Mouse (Mus musculus): ENCODE data around the gene 4930519G04Rik. TPM values are rescaled to one million over a fixed set of nuclear protein-coding genes. Genes with fewer than 3 reads are reported as not detected.
A peak's percentile ranks its signal among the peaks of the same experiment; 100 is the strongest.
"Not testable (repeated sequence)": the region's sequence is repeated elsewhere in the genome, so short reads cannot be mapped to it uniquely, and the experiment has no call there.

4930519G04Rik gene
- polyA plus RNA-seq, 1 experiment from 2014 or later, result not detected

DNA sequence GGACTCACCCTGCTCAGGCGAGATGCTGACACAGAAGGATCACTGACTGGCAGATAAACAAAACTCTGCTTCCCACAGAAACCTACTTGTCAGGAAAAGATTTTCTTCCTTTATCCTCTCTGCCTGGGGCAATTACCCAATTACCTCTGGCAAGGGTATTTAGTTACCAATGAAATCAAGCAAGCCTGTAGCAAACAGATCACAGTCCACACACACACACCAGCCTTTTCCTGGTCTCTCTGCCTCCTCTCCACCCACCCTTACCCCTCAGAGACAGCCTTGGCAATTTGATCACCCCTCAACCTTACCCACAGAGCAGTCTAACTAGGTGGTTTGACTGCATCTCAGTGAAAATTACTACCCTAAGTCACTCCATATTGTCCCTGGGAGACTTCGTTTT, 35.5 kb downstream of the 4930519G04Rik start:
- no peaks in the 10 kb centered on the region for H3K9me3 ChIP-seq
- H3K27me3 ChIP-seq, result no peaks in the 10 kb centered on the region
- no peaks in the 10 kb centered on the region for H3K4me1 ChIP-seq
- H3K9ac ChIP-seq, result no peak overlapping the region
- no peak overlapping the region for H3K4me2 ChIP-seq
- 83% methylated on average over 2 of the region's 2 CpGs for WGBS
- H3K36me3 ChIP-seq (replicated peaks), result no peaks in the 10 kb centered on the region
- H3K27ac ChIP-seq, result no peak overlapping the region
- no peak overlapping the region for H3K4me3 ChIP-seq (replicated peaks)
- ATAC-seq (ENCODE audit: low FRiP score), result no peak

DNA sequence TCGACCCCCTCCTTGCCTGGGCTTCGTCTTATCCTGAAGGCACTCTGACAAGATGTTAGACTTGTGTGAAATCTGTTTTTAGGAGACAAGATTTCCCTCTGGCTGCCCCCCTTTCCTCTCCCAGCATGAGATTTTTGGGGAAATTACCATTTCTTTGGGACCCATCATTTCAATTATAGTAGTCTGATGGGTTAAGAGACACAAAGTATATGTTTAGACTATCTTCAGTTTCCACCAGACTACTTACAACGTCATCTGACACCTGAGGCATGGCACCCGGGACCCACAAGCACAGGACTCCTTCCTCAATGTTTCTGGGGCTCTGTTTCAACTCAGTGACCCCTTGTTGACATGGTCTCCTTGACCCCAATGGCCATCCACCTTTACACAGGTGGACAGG, 42.1 kb downstream of the 4930519G04Rik start:
- Histone ChIP-seq H3K9ac (no peak overlapping the region), H3K4me1 (peaks cover 9% of the 10 kb centered on the region), H3K4me3 (replicated peaks) (no peak overlapping the region), H3K9me3 (no peaks in the 10 kb centered on the region), H3K27me3 (no peaks in the 10 kb centered on the region), H3K36me3 (replicated peaks) (no peaks in the 10 kb centered on the region), H3K27ac (no peak overlapping the region), H3K4me2 (no peak overlapping the region)
- 90% methylated on average over 4 of the region's 4 CpGs for WGBS
- ATAC-seq (ENCODE audit: low FRiP score), result no peak

DNA sequence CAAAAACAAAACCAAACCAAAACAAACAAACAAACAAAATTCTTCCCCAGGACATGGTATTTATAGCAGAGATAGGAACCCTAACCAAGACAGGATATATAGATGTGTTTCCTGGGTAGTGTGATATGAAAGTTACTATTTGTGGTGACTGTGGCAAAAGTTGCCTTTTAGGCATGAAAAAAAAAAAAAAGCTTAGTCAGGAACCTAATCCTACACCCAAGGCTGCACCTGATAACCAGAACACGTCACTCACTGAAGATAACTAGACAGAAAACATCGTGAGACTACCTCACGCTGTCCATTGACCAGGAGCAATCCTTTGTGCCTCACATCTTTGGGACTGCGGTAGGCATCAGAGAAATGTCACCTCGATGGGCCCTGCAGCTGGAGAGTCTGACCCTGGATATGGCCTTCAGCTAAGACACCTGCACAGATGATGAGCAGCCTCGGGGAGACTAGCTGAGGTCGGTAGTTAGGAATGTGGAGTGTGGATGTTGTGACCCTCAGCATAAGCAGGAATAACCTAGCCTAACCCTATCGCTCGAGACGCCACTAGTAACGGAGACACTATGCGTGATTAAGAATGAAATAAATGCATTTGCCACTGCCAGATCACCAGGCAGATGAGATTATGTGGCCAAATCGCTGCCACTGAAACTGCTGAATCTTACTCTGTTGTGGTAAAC, 43.4 kb downstream of the 4930519G04Rik start, which contains the start of gene Oasl2:
Gene Oasl2 (plus strand): TSS at position 249 of the 686 bp plus-strand sequence.
- H3K9me3 ChIP-seq, result no peaks in the 10 kb centered on the region
- no peaks in the 10 kb centered on the region for H3K36me3 ChIP-seq (replicated peaks)
- 66% methylated on average over 13 of the region's 13 CpGs for WGBS
- no peaks in the 10 kb centered on the region for H3K27me3 ChIP-seq
- H3K4me3 ChIP-seq (replicated peaks), result no peak within 1 kb of the TSS
- no peak within 1 kb of the TSS for H3K27ac ChIP-seq
- 0 out of 2 replicates have a peak within 1 kb of the TSS, but pooled peaks have one; percentile 2 for H3K4me2 ChIP-seq
- H3K9ac ChIP-seq, result no peak within 1 kb of the TSS
- no peak for ATAC-seq (ENCODE audit: low FRiP score)
- H3K4me1 ChIP-seq, result peaks cover 9% of the 10 kb centered on the region

DNA sequence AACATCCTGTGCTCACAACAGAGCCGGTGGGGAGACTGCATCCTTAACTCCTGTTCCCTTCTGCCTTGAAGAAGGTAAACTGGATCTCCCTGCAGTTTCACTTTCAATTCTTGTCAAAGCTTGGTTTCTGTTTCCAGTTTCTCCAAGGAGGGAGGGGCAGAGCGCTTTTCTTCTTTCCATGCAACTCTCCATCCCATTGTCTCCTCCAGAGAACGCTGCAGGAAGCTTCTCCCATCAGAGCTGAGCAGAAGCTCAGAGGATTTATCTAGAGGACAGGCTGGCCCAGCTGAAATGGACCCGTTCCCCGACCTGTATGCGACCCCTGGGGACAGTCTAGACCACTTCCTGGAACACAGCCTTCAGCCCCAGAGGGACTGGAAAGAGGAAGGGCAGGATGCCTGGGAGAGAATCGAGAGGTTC, 43.9 kb downstream of the 4930519G04Rik start:
- H3K36me3 ChIP-seq (replicated peaks), result no peaks in the 10 kb centered on the region
- H3K4me2 ChIP-seq, result 0 out of 2 replicates have a peak overlapping the region, but pooled peaks have one; percentile 2
- H3K9me3 ChIP-seq, result no peaks in the 10 kb centered on the region
- no peak overlapping the region for H3K9ac ChIP-seq
- no peak for ATAC-seq (ENCODE audit: low FRiP score)
- H3K27me3 ChIP-seq, result no peaks in the 10 kb centered on the region
- H3K27ac ChIP-seq, result no peak overlapping the region
- H3K4me3 ChIP-seq (replicated peaks), result no peak overlapping the region
- WGBS, result 13% methylated on average over 7 of the region's 7 CpGs
- peaks cover 9% of the 10 kb centered on the region for H3K4me1 ChIP-seq

DNA sequence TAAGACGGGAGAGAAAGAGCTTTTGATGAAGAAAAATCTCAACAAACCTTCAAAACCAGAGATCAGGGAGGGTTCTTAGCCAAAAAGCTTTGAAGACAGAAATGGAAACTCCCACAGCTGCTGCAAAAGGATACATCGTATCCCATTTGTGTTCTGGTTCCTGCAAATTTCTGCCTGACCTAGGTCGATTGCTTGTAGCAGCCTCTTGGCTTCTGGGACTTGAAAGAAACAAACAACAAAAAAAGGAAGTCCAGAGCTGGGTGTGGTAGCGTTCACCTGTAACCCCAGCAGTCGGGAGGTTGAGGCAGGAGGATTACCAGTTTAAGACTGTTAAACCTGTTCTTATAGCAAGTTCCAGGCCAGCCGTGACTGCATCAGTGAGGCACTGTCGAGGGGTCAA, 45.4 kb downstream of the 4930519G04Rik start:
- 84% methylated on average over 7 of the region's 7 CpGs for WGBS
- no peaks in the 10 kb centered on the region for H3K9me3 ChIP-seq
- no peak overlapping the region for H3K27ac ChIP-seq
- no peak overlapping the region for H3K9ac ChIP-seq
- H3K4me3 ChIP-seq (replicated peaks), result no peak overlapping the region
- no peak overlapping the region for H3K4me2 ChIP-seq
- peaks cover 9% of the 10 kb centered on the region for H3K4me1 ChIP-seq
- H3K27me3 ChIP-seq, result no peaks in the 10 kb centered on the region
- H3K36me3 ChIP-seq (replicated peaks), result no peaks in the 10 kb centered on the region
- no peak for ATAC-seq (ENCODE audit: low FRiP score)

DNA sequence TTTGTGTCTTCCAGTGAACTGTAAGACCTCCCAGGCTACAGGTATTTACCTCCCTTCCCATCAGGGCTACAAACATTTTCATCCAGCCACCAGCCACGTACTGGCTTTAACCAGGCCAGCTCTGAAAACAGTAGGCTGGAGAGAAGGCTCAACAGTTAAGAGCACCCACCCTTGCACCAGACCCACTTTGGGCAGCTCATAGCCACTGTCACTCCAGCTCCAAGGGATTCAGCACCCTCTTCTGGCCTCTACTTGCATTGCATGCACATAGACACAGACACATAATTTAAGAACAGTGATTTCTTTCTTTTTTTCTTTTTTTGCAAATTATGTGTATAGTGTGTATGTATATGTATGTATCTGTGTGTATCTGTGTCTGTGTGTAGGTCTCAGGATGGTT, 48.9 kb downstream of the 4930519G04Rik start:
- H3K4me2 ChIP-seq, result no peak overlapping the region
- peaks cover 2% of the 10 kb centered on the region; the same call in 1 of the 2 replicates for H3K9me3 ChIP-seq
- WGBS, result 37% methylated on average over 1 of the region's 1 CpGs
- H3K4me1 ChIP-seq, result peaks cover 7% of the 10 kb centered on the region
- no peak overlapping the region for H3K27ac ChIP-seq
- H3K4me3 ChIP-seq (replicated peaks), result no peak overlapping the region
- ATAC-seq (ENCODE audit: low FRiP score), result no peak
- no peaks in the 10 kb centered on the region for H3K36me3 ChIP-seq (replicated peaks)
- H3K27me3 ChIP-seq, result no peaks in the 10 kb centered on the region
- no peak overlapping the region for H3K9ac ChIP-seq

DNA sequence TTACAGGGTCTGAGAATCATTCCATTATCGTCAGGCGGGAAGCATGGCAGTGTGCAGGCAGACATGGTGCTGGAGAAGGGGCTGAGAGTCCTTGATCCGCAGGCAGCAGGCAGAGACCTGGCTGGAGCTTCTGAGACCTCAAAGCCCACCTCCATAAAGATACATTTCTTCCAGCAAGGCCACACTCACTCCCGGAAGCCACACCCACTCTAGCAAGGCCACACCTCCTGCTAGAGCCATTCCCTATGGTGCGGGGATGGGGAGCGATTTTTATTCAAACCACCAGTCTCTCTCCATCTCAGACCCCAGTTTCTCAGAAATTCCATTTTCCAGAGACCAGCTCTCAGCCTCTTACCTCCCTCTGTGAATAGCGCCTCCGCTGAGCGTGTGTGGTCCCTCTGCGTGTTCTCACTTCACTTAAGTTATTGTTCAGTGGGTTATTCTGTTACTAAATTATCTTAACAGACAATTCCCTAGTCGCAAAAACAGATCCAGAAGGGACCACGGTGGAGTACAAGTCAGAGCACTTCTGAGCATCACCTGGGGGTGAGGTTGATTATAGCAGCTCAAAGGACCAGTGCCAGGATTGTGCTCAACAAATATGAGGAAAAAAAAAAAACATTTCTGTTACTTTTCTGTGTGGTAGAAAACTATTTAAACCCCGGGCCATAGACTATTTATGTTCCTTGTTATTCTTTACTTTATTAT, 55.3 kb downstream of the 4930519G04Rik start:
- H3K9me3 ChIP-seq, result peaks cover 2% of the 10 kb centered on the region; the same call in 1 of the 2 replicates
- H3K4me3 ChIP-seq (replicated peaks), result no peak overlapping the region
- no peak for ATAC-seq (ENCODE audit: low FRiP score)
- H3K4me1 ChIP-seq, result 0 out of 2 replicates have a peak, but pooled peaks cover 4% of the 10 kb centered on the region
- no peaks in the 10 kb centered on the region for H3K36me3 ChIP-seq (replicated peaks)
- H3K4me2 ChIP-seq, result no peak overlapping the region
- H3K27me3 ChIP-seq, result no peaks in the 10 kb centered on the region
- 54% methylated on average over 13 of the region's 13 CpGs for WGBS
- no peak overlapping the region for H3K27ac ChIP-seq
- no peak overlapping the region for H3K9ac ChIP-seq

DNA sequence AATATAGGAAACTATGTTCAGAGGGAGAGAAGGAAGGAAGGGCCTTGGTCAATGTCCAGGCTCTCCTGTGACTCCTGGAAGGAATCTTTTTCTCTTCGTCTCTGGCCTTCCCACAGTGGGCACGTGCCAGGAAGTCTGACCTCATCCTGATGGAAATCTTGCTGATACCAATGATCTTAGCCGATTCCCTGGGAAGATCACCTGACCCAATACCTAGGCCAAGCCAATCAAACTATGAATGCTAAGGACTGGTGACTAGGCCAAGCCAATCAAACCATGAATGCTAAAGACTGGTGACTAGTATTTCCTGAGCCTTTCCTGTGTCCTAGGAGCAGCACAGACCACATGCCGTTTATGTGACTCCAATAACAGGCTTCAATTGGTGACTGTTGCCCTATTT, 60.2 kb downstream of the 4930519G04Rik start:
- Histone ChIP-seq H3K9me3 (no peaks in the 10 kb centered on the region), H3K4me2 (no peak overlapping the region), H3K36me3 (replicated peaks) (no peaks in the 10 kb centered on the region), H3K27ac (no peak overlapping the region), H3K27me3 (no peaks in the 10 kb centered on the region), H3K4me1 (no peaks in the 10 kb centered on the region), H3K9ac (no peak overlapping the region), H3K4me3 (replicated peaks) (no peak overlapping the region)
- ATAC-seq (ENCODE audit: low FRiP score), result no peak
- WGBS, result 75% methylated on average over 4 of the region's 4 CpGs

DNA sequence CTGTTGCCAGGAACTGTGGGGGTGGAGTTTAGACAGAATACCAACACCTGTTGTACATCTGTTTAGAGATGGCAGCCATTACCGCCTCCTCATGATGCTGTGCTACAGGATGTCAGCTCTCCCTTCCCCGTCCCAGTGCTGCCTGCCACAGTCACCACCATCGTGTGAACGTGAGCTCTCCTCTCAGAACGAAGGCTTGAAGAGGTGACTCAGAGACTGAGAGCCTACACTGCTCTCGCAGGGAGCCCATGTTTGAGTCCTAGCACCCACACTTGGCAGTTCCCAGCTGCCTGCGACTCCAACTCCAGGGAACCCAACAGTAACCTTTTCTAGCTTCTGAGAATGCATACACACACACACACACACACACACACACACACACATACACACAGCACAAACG, 61.4 kb downstream of the 4930519G04Rik start:
- whole genome bisulfite sequencing, result 78% methylated on average over 8 of the region's 8 CpGs
- Histone ChIP-seq H3K36me3 (replicated peaks) (no peaks in the 10 kb centered on the region), H3K4me1 (no peaks in the 10 kb centered on the region), H3K9me3 (no peaks in the 10 kb centered on the region), H3K27me3 (no peaks in the 10 kb centered on the region), H3K9ac (no peak overlapping the region), H3K4me2 (no peak overlapping the region), H3K4me3 (replicated peaks) (no peak overlapping the region), H3K27ac (no peak overlapping the region)
- ATAC-seq (ENCODE audit: low FRiP score), result no peak

DNA sequence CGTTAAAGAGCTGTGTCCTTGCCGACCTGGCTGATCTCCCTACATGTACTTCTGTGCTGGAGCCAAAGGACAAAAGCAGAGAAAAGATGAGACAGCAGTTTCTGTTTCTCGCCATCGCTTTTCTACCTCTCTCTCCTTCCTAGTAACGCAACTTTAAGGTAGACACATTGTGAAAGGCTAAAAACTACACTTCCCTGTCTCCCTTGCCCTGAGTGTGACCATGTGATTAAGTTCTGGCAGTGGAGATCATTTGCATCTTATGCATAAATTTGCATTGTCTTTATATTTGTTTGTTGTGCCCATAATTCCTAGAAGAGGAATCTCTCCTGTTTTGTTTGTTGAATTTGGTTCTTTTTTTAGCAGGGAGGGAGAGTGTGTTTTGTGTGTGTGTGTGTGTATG, 62.4 kb downstream of the 4930519G04Rik start:
- Histone ChIP-seq H3K36me3 (replicated peaks) (no peaks in the 10 kb centered on the region), H3K27me3 (no peaks in the 10 kb centered on the region), H3K9ac (no peak overlapping the region), H3K27ac (no peak overlapping the region), H3K4me2 (no peak overlapping the region), H3K4me3 (replicated peaks) (no peak overlapping the region), H3K9me3 (no peaks in the 10 kb centered on the region), H3K4me1 (no peaks in the 10 kb centered on the region)
- ATAC-seq (ENCODE audit: low FRiP score), result no peak
- WGBS, result 77% methylated on average over 5 of the region's 5 CpGs

DNA sequence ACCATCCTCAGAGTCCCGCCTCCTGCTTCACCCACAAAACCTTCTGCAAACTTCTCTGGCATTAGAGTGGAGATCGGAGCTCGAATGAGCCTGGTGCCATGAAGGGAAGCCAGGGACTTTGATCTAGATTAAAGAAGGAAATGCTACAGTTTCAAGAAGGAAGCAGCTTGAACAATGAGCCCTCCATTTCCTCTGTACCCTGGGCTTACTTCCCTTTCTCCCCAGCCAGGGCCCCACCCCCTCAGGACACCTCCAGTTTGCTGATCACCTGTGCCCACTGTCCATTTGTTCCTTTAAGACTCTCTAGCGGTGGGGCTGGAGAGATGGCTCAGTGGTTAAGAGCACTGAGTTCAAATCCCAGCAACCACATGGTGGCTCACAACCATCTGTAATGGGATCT, 63.3 kb downstream of the 4930519G04Rik start:
- no peaks in the 10 kb centered on the region for H3K36me3 ChIP-seq (replicated peaks)
- no peak for ATAC-seq (ENCODE audit: low FRiP score)
- 84% methylated on average over 4 of the region's 4 CpGs for WGBS

DNA sequence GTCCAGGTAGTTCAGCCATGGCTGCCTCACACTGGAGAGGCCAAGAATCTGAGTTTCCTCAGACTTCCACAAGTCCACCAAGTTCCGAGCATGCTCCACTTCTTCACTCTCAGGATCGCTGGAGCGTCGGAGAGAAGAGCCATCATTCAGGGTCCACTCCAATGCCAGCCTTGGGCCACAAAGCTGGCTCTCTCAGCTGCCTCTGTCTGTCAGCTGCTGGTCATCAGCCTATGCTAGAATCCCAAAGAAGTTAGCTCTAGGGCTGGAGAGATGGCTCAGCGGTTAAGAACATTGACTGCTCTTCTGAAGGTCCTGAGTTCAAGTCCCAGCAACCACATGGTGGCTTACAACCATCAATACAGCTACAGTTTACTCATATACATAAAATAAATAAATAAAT, 63.9 kb downstream of the 4930519G04Rik start:
- H3K9me3 ChIP-seq; H3K9ac ChIP-seq; H3K27me3 ChIP-seq; H3K27ac ChIP-seq; ATAC-seq (ENCODE audit: low FRiP score); H3K4me3 ChIP-seq (replicated peaks); H3K36me3 ChIP-seq (replicated peaks); H3K4me2 ChIP-seq; H3K4me1 ChIP-seq: not testable (repeated sequence)
- 98% methylated on average over 5 of the region's 5 CpGs for WGBS

More for the DNA sequence above, 63.3 kb downstream of the 4930519G04Rik start:
- Histone ChIP-seq H3K27ac (no peak overlapping the region), H3K27me3 (no peaks in the 10 kb centered on the region), H3K4me1 (no peaks in the 10 kb centered on the region), H3K9ac (no peak overlapping the region), H3K4me2 (no peak overlapping the region), H3K4me3 (replicated peaks) (no peak overlapping the region), H3K9me3 (no peaks in the 10 kb centered on the region)

Measured in forebrain, embryonic 12.5 days (tissue).